Mouse (Mus musculus) bone marrow, adult 2 months (tissue): Measurements from ENCODE around the gene Pard3.

Experiments used
- CTCF ChIP-seq: fragments of 200-500 bp; IDR thresholded peaks from 2 replicates; pipeline ENCODE4 v1.5.1; 2011; ENCODE audit warnings: low read length, control low read depth; ENCODE audit not compliant: control insufficient read depth, insufficient read depth
- POLR2A ChIP-seq: fragments of 200-500 bp; IDR thresholded peaks from 2 replicates; pipeline ENCODE4 v1.6.1; 2011; ENCODE audit warnings: low read depth, mild to moderate bottlenecking, control low read depth, low read length, borderline replicate concordance; ENCODE audit not compliant: control insufficient read depth

- TF ChIP-seq POLR2A (no peak), CTCF (no peak)
Measured at GRCm38 (mm10) chr8:127140945-127141344, 77.3 kb downstream of the Pard3 start.
